Mouse (Mus musculus) heart, embryonic 11.5 days (tissue): ENCODE measurements around the gene Abhd14b. TPM values are rescaled to one million over a fixed set of nuclear protein-coding genes. Genes with fewer than 3 reads are reported as not detected.

Source experiments
- ATAC-seq: fragments of 200-750 bp; cut with Nextera tagmentation; replicated peaks from 2 replicates; pipeline ENCODE4 v1.8.0; 2017; ENCODE audit warnings: moderate library complexity; ENCODE audit not compliant: insufficient number of reproducible peaks, low FRiP score, low TSS enrichment
- H3K27ac ChIP-seq: fragments of 300-500 bp; sonication (generic); 2 replicates; pipeline ENCODE4 v1.5.1; 2014; ENCODE audit warnings: mild to moderate bottlenecking, low read depth, low read length
- H3K27me3 ChIP-seq: fragments of 300-500 bp; sonication (generic); 2 replicates; pipeline ENCODE4 v1.6.1; 2014; ENCODE audit warnings: mild to moderate bottlenecking, low read length, mixed read lengths; ENCODE audit not compliant: control insufficient read depth, insufficient read depth
- H3K36me3 ChIP-seq: fragments of 300-500 bp; sonication (generic); 2 replicates; pipeline ENCODE4 v1.6.1; 2014; ENCODE audit warnings: mild to moderate bottlenecking, low read length, moderate library complexity, mixed read lengths; ENCODE audit not compliant: control insufficient read depth, insufficient read depth
- H3K4me1 ChIP-seq: fragments of 300-500 bp; sonication (generic); 2 replicates; pipeline ENCODE4 v1.6.1; 2014; ENCODE audit warnings: low read length; ENCODE audit not compliant: control insufficient read depth, insufficient read depth
- H3K4me2 ChIP-seq: fragments of 300-500 bp; sonication (generic); 2 replicates; pipeline ENCODE4 v1.6.1; 2014; ENCODE audit warnings: mild to moderate bottlenecking, moderate library complexity
- H3K4me3 ChIP-seq: fragments of 300-500 bp; sonication (generic); 2 replicates; pipeline ENCODE4 v1.5.1; 2014; ENCODE audit warnings: low read depth, low read length
- H3K9ac ChIP-seq: fragments of 300-500 bp; sonication (generic); 2 replicates; pipeline ENCODE4 v1.6.1; 2014; ENCODE audit warnings: mild to moderate bottlenecking, low read depth, low read length, moderate library complexity
- H3K9me3 ChIP-seq: fragments of 300-500 bp; sonication (generic); replicated peaks from 2 replicates; pipeline ENCODE4 v1.6.1; 2016; ENCODE audit warnings: low read length; ENCODE audit not compliant: control insufficient read depth
- WGBS: fragments of 180-500 bp; shearing (Covaris S2); extraction: QIAGEN DNeasy Blood & Tissue Kit; methylation state at CpG from one replicate; pipeline ENCODE4 v1.1.7; 2014; ENCODE audit not compliant: insufficient replicate concordance; 5-methylcytosine and 5-hydroxymethylcytosine counted together
- polyA plus RNA-seq: library from polyadenylated mRNA; unstranded; fragments of >200 nt; fragmentation: Nextera tagmentation; extraction: Ambion mirVana; gene quantifications from 2 replicates; pipeline ENCODE4 v1.2.1, GENCODE M21; 2014

Gene Abhd14b
- 4.7 and 5.0 TPM in 2 replicates for polyA plus RNA-seq

- H3K4me3 ChIP-seq, result peak within 1 kb of the TSS; percentile 51
- WGBS, result under 1% methylated on average over 24 of the region's 24 CpGs
- peak within 1 kb of the TSS; percentile 59 for H3K27ac ChIP-seq
- peak within 1 kb of the TSS; percentile 85 for H3K4me2 ChIP-seq
- H3K9ac ChIP-seq, result peak within 1 kb of the TSS; percentile 74
- H3K9me3 ChIP-seq, result no peaks in the 10 kb centered on the region
- H3K4me1 ChIP-seq, result peaks cover 29% of the 10 kb centered on the region
- H3K27me3 ChIP-seq, result peaks cover 4% of the 10 kb centered on the region
- no peaks in the 10 kb centered on the region for H3K36me3 ChIP-seq
- peak; percentile 80 for ATAC-seq
Observed at GRCm38 (mm10) chr9:106447348-106447747, at the start of gene Abhd14b, which contains the start of gene Abhd14a. TSS of gene Abhd14b (plus strand) at chr9:106447459. TSS of gene Abhd14a (minus strand) at chr9:106447678.

- 20% methylated on average over 4 of the region's 4 CpGs for WGBS
Observed at GRCm38 (mm10) chr9:106397733-106398132, 49.5 kb upstream of the Abhd14b start.

GRCm38 (mm10) chr9:106398667-106399311, 48.5 kb upstream of the Abhd14b start:
- H3K4me3 ChIP-seq, result no peak overlapping the region
- no peak overlapping the region for H3K27ac ChIP-seq
- no peak overlapping the region for H3K4me2 ChIP-seq
- H3K4me1 ChIP-seq, result peaks cover 41% of the 10 kb centered on the region
- no peak overlapping the region for H3K9ac ChIP-seq
- ATAC-seq, result no peak
- no peaks in the 10 kb centered on the region for H3K36me3 ChIP-seq
- H3K9me3 ChIP-seq, result no peaks in the 10 kb centered on the region
- whole genome bisulfite sequencing, result 62% methylated on average over 9 of the region's 9 CpGs
- no peaks in the 10 kb centered on the region for H3K27me3 ChIP-seq

More at GRCm38 (mm10) chr9:106397733-106398132, 49.5 kb upstream of the Abhd14b start:
- H3K9me3 ChIP-seq, result no peaks in the 10 kb centered on the region
- H3K9ac ChIP-seq, result no peak overlapping the region
- H3K4me1 ChIP-seq, result peaks cover 41% of the 10 kb centered on the region
- H3K4me3 ChIP-seq, result no peak overlapping the region
- peak overlapping the region; percentile 73 for H3K27ac ChIP-seq
- ATAC-seq, result peak; percentile 41; the same call in 1 of the 2 replicates
- H3K36me3 ChIP-seq, result no peaks in the 10 kb centered on the region
- 0 out of 2 replicates have a peak overlapping the region, but pooled peaks have one; percentile 9 for H3K4me2 ChIP-seq
- no peaks in the 10 kb centered on the region for H3K27me3 ChIP-seq

- no peaks in the 10 kb centered on the region for H3K36me3 ChIP-seq
- no peak overlapping the region for H3K9ac ChIP-seq
- no peak for ATAC-seq
- no peak overlapping the region for H3K27ac ChIP-seq
- 87% methylated on average over 3 of the region's 3 CpGs for WGBS
- H3K4me2 ChIP-seq, result no peak overlapping the region
- H3K4me3 ChIP-seq, result no peak overlapping the region
- H3K27me3 ChIP-seq, result no peaks in the 10 kb centered on the region
- H3K9me3 ChIP-seq, result no peaks in the 10 kb centered on the region
- peaks cover 33% of the 10 kb centered on the region for H3K4me1 ChIP-seq
Observed at GRCm38 (mm10) chr9:106399808-106400207, 47.5 kb upstream of the Abhd14b start.

GRCm38 (mm10) chr9:106402149-106402548, 45.1 kb upstream of the Abhd14b start:
- peaks cover 47% of the 10 kb centered on the region for H3K4me1 ChIP-seq
- H3K36me3 ChIP-seq, result no peaks in the 10 kb centered on the region
- no peak overlapping the region for H3K27ac ChIP-seq
- ATAC-seq, result no peak
- H3K4me2 ChIP-seq, result no peak overlapping the region
- WGBS, result 67% methylated on average over 5 of the region's 5 CpGs
- H3K9ac ChIP-seq, result 0 out of 2 replicates have a peak overlapping the region, but pooled peaks have one; percentile 22
- H3K9me3 ChIP-seq, result no peaks in the 10 kb centered on the region
- H3K4me3 ChIP-seq, result no peak overlapping the region
- H3K27me3 ChIP-seq, result no peaks in the 10 kb centered on the region

- Histone ChIP-seq H3K27me3 (no peaks in the 10 kb centered on the region), H3K9me3 (no peaks in the 10 kb centered on the region), H3K9ac (0 out of 2 replicates have a peak overlapping the region, but pooled peaks have one; percentile 22), H3K36me3 (no peaks in the 10 kb centered on the region), H3K4me2 (no peak overlapping the region), H3K4me3 (no peak overlapping the region), H3K4me1 (peaks cover 45% of the 10 kb centered on the region), H3K27ac (no peak overlapping the region)
- WGBS, result 71% methylated on average over 16 of the region's 16 CpGs
- ATAC-seq, result no peak
Observed at GRCm38 (mm10) chr9:106402607-106403375, 44.5 kb upstream of the Abhd14b start.

- H3K4me3 ChIP-seq, result no peak overlapping the region
- peaks cover 37% of the 10 kb centered on the region for H3K4me1 ChIP-seq
- 0 out of 2 replicates have a peak overlapping the region, but pooled peaks have one; percentile 48 for H3K9ac ChIP-seq
- H3K27me3 ChIP-seq, result no peaks in the 10 kb centered on the region
- H3K9me3 ChIP-seq, result no peaks in the 10 kb centered on the region
- no peaks in the 10 kb centered on the region for H3K36me3 ChIP-seq
- 8% methylated on average over 6 of the region's 6 CpGs for WGBS
- H3K4me2 ChIP-seq, result peak overlapping the region; percentile 14; the same call in 1 of the 2 replicates
- H3K27ac ChIP-seq, result peak overlapping the region; percentile 74
- ATAC-seq, result peak; percentile 50; the same call in 1 of the 2 replicates
Observed at GRCm38 (mm10) chr9:106405275-106405674, 42.0 kb upstream of the Abhd14b start.

GRCm38 (mm10) chr9:106406443-106407078, 40.7 kb upstream of the Abhd14b start:
- 0 out of 2 replicates have a peak, but pooled peaks have one; percentile 35 for ATAC-seq

More at GRCm38 (mm10) chr9:106406443-106407078, 40.7 kb upstream of the Abhd14b start:
- Histone ChIP-seq H3K9ac (peak overlapping the region; percentile 10; the same call in 1 of the 2 replicates), H3K4me3 (no peak overlapping the region), H3K4me1 (peaks cover 43% of the 10 kb centered on the region), H3K36me3 (no peaks in the 10 kb centered on the region), H3K4me2 (peak overlapping the region; percentile 23; the same call in 1 of the 2 replicates), H3K9me3 (no peaks in the 10 kb centered on the region), H3K27ac (peak overlapping the region; percentile 72), H3K27me3 (no peaks in the 10 kb centered on the region)
- WGBS, result 20% methylated on average over 8 of the region's 8 CpGs
